Mouse (Mus musculus) heart, postnatal 0 days (tissue): ENCODE data around the gene Card10. TPM values are rescaled to one million over a fixed set of nuclear protein-coding genes. Genes with fewer than 3 reads are reported as not detected.

ENCODE experiments used
- ATAC-seq: fragments of 200-750 bp; cut with Nextera tagmentation; 2 replicates; pipeline ENCODE4 v1.8.0; 2017; ENCODE audit warnings: low read depth, moderate number of reproducible peaks, moderate library complexity; ENCODE audit not compliant: insufficient read depth
- DNase-seq: peaks from one replicate; pipeline ENCODE4 v3.0.0-alpha.2; 2016; ENCODE audit warnings: low spot score
- H3K27ac ChIP-seq: fragments of 300-500 bp; sonication (generic); 2 replicates; pipeline ENCODE4 v1.5.1; 2014; ENCODE audit warnings: low read depth, mild to moderate bottlenecking
- H3K27me3 ChIP-seq: fragments of 300-500 bp; sonication (generic); 2 replicates; pipeline ENCODE4 v1.6.1; 2014; ENCODE audit warnings: low read length, mixed read lengths; ENCODE audit not compliant: control insufficient read depth, insufficient read depth
- H3K36me3 ChIP-seq: fragments of 300-500 bp; sonication (generic); replicated peaks from 2 replicates; pipeline ENCODE4 v1.6.1; 2014; ENCODE audit warnings: low read length, mixed read lengths; ENCODE audit not compliant: control insufficient read depth, insufficient read depth
- H3K4me1 ChIP-seq: fragments of 300-500 bp; sonication (generic); 2 replicates; pipeline ENCODE4 v1.6.1; 2014; ENCODE audit warnings: antibody characterized with exemption; ENCODE audit not compliant: control insufficient read depth, insufficient read depth
- H3K4me2 ChIP-seq: fragments of 300-500 bp; sonication (generic); 2 replicates; pipeline ENCODE4 v1.6.1; 2014; ENCODE audit warnings: low read depth, mild to moderate bottlenecking, low read length, moderate library complexity
- H3K4me3 ChIP-seq: fragments of 300-500 bp; sonication (generic); 2 replicates; pipeline ENCODE4 v1.5.1; 2014; ENCODE audit warnings: low read depth, low read length
- H3K9ac ChIP-seq: fragments of 300-500 bp; sonication (generic); replicated peaks from 2 replicates; pipeline ENCODE4 v1.6.1; 2014; ENCODE audit warnings: low read depth, low read length, mixed read lengths
- H3K9me3 ChIP-seq: fragments of 300-500 bp; sonication (generic); replicated peaks from 2 replicates; pipeline ENCODE4 v1.6.1; 2016; ENCODE audit warnings: low read length; ENCODE audit not compliant: control insufficient read depth
- CTCF ChIP-seq: IDR thresholded peaks from 2 replicates; pipeline ENCODE4 v1.5.1; 2016; ENCODE audit warnings: antibody characterized with exemption, control low read depth, low read depth
- EP300 ChIP-seq: IDR thresholded peaks from 2 replicates; pipeline ENCODE4 v1.6.1; 2016; ENCODE audit warnings: antibody characterized with exemption, low read depth
- WGBS: fragments of 180-500 bp; shearing (Covaris S2); extraction: QIAGEN DNeasy Blood & Tissue Kit; methylation state at CpG from one replicate; pipeline ENCODE4 v1.1.7; 2014; 5-methylcytosine and 5-hydroxymethylcytosine counted together
- polyA plus RNA-seq: library from polyadenylated mRNA; unstranded; fragments of >200 nt; fragmentation: Nextera tagmentation; extraction: Ambion mirVana; gene quantifications from 2 replicates; pipeline ENCODE4 v1.2.1, GENCODE M21; 2015
- total RNA-seq: library from RNA; depleted of rRNA; stranded (reverse); fragments of >200 nt; gene quantifications from 2 replicates; pipeline ENCODE4 v1.2.3, GENCODE M21; 2014; ENCODE audit warnings: low replicate concordance

Card10 gene
- total and polyA plus RNA-seq, 2 experiments from 2014 or later = 4.6 to 6.4 TPM

DNA sequence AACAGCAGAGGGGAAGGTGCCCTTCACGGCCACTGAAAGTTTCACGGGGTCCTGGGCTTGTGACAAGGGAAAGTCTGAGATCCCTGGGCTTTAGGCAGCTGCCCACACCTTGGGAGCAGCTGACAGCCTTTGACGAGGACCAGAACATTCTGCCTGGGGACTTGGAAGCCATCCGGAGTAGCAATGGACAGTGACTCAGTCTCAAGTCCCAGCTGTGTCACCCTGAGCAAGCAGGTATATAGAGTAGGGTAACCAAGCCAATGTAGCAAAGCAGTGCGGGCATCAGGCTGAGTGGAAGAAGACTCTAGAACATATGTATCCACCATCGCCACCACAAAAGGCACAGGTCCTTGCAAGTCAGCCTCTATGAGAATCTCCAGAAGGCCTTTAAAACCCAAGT lies 65.7 kb downstream of the Card10 start:
- H3K27me3 ChIP-seq = peaks cover 15% of the 10 kb centered on the region; the same call in 1 of the 2 replicates
- no peaks in the 10 kb centered on the region for H3K9me3 ChIP-seq
- ATAC-seq (no peak), DNase-seq (no peak)
- WGBS = 27% methylated on average over 6 of the region's 6 CpGs
- H3K4me3 ChIP-seq = no peak overlapping the region
- H3K9ac ChIP-seq = no peak overlapping the region
- TF ChIP-seq EP300 (no peak), CTCF (no peak)
- H3K36me3 ChIP-seq = no peaks in the 10 kb centered on the region
- H3K4me1 ChIP-seq = no peaks in the 10 kb centered on the region
- H3K27ac ChIP-seq = no peak overlapping the region
- no peak overlapping the region for H3K4me2 ChIP-seq

DNA sequence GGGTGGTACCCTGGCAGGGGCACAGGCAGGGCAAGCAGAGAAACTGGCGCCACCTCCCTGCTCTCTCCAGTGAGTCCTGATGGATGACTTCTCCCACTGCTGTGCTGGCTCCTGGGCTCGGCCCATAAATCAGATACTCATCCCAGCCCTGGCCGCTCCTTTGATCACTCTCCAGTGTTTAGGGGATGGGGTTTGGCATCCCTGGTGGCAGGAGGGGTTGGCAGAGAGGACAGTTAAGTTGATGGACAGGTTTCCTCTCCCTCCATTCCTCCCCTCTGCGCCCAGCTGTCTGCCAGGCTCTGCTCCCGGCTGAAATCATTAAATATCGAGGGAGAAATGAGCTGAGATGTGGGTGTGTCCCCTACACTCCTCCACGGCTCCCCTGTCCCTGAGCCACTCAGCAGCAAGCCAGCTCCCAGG lies 66.2 kb downstream of the Card10 start:
- H3K27ac ChIP-seq = no peak overlapping the region
- peaks cover 14% of the 10 kb centered on the region; the same call in 1 of the 2 replicates for H3K27me3 ChIP-seq
- no peak overlapping the region for H3K4me3 ChIP-seq
- no peaks in the 10 kb centered on the region for H3K9me3 ChIP-seq
- no peak overlapping the region for H3K4me2 ChIP-seq
- no peaks in the 10 kb centered on the region for H3K4me1 ChIP-seq
- 40% methylated on average over 7 of the region's 7 CpGs for WGBS
- no peak for DNase-seq
- no peaks in the 10 kb centered on the region for H3K36me3 ChIP-seq
- no peak overlapping the region for H3K9ac ChIP-seq
- TF ChIP-seq CTCF = no peak
- TF ChIP-seq EP300 = no peak
- ATAC-seq = no peak

DNA sequence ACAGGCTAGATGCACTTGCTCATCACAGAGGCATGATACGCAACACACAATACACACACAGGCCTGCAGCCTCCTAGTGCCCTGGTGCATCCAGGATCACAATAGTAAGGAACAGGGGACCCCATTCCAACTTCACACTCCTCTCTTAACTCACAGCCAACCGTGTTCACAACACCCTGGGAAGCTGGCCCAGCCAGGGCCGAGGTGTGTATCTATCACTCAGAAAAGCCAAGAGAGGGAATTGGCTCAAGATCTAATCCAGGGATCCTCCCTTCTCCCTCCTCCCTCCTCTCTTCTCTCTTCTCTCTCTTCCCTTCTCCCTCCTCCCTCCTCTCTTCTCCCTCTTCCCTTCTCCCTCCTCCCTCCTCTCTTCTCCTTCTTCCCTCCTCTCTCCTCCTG lies 66.7 kb downstream of the Card10 start:
- H3K9me3 ChIP-seq = no peaks in the 10 kb centered on the region
- H3K4me2 ChIP-seq = no peak overlapping the region
- H3K27me3 ChIP-seq = peaks cover 11% of the 10 kb centered on the region; the same call in 1 of the 2 replicates
- no peaks in the 10 kb centered on the region for H3K4me1 ChIP-seq
- no peaks in the 10 kb centered on the region for H3K36me3 ChIP-seq
- DNase-seq (no peak), ATAC-seq (no peak)
- no peak for TF ChIP-seq CTCF
- no peak for TF ChIP-seq EP300
- WGBS = 45% methylated on average over 3 of the region's 3 CpGs
- H3K27ac ChIP-seq = no peak overlapping the region
- no peak overlapping the region for H3K4me3 ChIP-seq
- no peak overlapping the region for H3K9ac ChIP-seq

DNA sequence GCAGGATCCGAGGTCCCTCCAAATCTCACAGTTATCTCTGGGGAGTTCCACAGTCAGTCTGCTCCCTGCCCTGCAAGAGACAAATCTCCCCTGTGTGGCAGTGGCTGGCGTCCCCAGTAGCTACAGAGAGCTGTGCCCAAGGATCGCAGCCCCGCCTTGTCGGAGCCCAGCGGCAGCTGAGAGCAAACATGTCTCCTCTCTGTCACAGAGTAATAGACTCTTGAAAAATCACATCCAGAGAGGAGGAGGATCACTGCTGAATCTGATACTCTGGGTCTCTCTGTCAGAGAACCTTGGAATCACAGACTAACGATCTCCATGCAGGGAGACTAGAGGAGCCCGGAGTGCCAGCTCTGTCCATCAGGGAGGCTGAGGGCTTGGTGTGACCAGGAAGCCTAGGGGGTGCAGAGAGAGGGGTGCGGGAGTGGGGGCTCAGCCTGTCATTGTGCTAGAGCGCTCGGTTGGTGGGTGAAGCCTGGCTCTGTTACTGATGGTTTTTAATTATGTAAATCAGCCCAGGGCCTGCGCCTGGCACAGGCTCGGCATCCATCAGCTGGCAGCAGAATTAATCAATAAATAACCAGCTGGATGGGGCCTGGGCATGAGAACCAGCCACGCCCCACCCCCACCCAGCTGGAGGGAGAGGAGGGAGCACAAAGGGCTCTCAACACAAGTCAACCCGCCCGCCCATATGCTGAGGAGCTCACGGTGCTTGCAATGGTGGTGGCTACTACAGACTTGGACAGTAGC lies 67.2 kb downstream of the Card10 start:
- H3K9ac ChIP-seq = no peak overlapping the region
- H3K9me3 ChIP-seq = no peaks in the 10 kb centered on the region
- no peak overlapping the region for H3K4me3 ChIP-seq
- WGBS = 38% methylated on average over 17 of the region's 17 CpGs
- H3K36me3 ChIP-seq = no peaks in the 10 kb centered on the region
- ATAC-seq = no peak
- H3K27me3 ChIP-seq = peaks cover 11% of the 10 kb centered on the region; the same call in 1 of the 2 replicates
- H3K27ac ChIP-seq = no peak overlapping the region
- TF ChIP-seq CTCF (no peak), EP300 (no peak)
- no peak overlapping the region for H3K4me2 ChIP-seq
- H3K4me1 ChIP-seq = no peaks in the 10 kb centered on the region
- DNase-seq = no peak

DNA sequence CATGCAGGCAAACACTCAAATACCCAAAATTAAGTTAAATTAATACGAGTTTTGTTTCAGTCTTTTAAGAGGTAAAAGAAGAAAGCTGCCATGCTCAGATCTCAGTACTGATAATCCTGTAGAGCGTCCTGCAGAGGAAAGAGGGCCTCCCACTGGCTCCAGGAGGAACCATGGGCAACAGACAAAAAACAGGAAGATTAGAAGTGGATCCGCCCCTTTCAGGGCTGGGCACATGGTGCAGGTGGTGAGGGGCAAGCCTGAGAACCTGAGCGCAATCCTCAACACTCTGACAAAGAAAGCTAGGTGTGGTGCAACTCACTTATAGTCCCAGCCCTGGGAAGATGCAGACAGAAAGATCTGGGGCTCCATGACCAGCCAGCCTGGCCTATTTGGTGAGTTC lies 71.0 kb downstream of the Card10 start:
- no peak for DNase-seq
- ATAC-seq = no peak
- TF ChIP-seq CTCF = no peak
- no peak for TF ChIP-seq EP300
- Histone ChIP-seq H3K9me3 (no peaks in the 10 kb centered on the region), H3K27ac (no peak overlapping the region), H3K27me3 (peaks cover 16% of the 10 kb centered on the region; the same call in 1 of the 2 replicates), H3K4me1 (no peaks in the 10 kb centered on the region), H3K4me2 (no peak overlapping the region), H3K36me3 (no peaks in the 10 kb centered on the region), H3K9ac (no peak overlapping the region), H3K4me3 (no peak overlapping the region)
- WGBS = 45% methylated on average over 4 of the region's 4 CpGs
